In the genomic region with DNA sequence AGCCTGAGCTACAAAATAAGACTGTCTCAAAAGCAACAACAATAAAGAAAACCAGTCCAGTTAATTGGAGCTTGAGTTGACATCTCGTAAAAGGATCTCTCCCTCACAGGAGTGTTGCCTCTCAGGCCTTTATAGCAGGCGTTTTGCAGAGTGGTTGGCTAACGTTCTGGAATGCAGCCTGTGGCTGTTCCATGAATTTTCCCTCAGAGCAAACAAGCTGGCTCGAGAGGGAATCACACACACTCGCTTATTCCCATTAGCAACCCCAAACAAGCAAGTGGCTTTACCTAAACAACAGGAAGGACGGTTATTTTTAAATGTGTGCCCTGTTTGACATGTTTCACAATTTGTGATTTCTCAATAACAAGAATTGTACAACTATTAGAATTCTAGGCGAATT, we compare ENCODE assay signal across 9 mouse cellular contexts. TPM values are rescaled to one million over a fixed set of nuclear protein-coding genes. Genes with fewer than 3 reads are reported as not detected.
DNase-seq lines count a peak whose midpoint lies in the region; ATAC-seq and TF ChIP-seq lines count a peak whose summit lies in the region.
"Had no signal": no experiment of that assay in that cellular context is flagged by ENCODE, and none has a peak within 500 bp of the region (broad histone marks: within the 10 kb centered on the region; RNA-seq: fewer than 3 reads in every experiment).

No protein-coding gene starts in this region.

- no peak for TF ChIP-seq CTCF in gastrocnemius, adult 2 months (IDR thresholded peaks at IDR 0.05)

- no peaks in the 10 kb centered on the region for H3K9me3 ChIP-seq in limb, embryonic 14.5 days (ENCODE audit: control insufficient read depth, low read length)
- H3K9me3 ChIP-seq in limb, embryonic 10.5 days (replicated peaks), result no peaks in the 10 kb centered on the region
- no peaks in the 10 kb centered on the region for H3K9me3 ChIP-seq in forebrain, embryonic 10.5 days

- peaks cover 10% of the 10 kb centered on the region for H3K4me1 ChIP-seq in limb, embryonic 14.5 days (ENCODE audit: control insufficient read depth, insufficient read depth, low read length)
- 0 out of 2 replicates have a peak, but pooled peaks cover 3% of the 10 kb centered on the region for H3K4me1 ChIP-seq in limb, embryonic 10.5 days
- peaks cover 18% of the 10 kb centered on the region for H3K4me1 ChIP-seq in forebrain, embryonic 10.5 days

- WGBS in limb, embryonic 14.5 days, result 19% methylated on average over 7 of the region's 7 CpGs
- WGBS in limb, embryonic 10.5 days, result 43% methylated on average over 7 of the region's 7 CpGs
- WGBS in forebrain, embryonic 10.5 days, result 59% methylated on average over 7 of the region's 7 CpGs

- no peak overlapping the region for H3K27ac ChIP-seq in limb, embryonic 14.5 days (replicated peaks; ENCODE audit: low read depth, low read length)
- H3K27ac ChIP-seq in limb, embryonic 10.5 days, result no peak overlapping the region
- peak overlapping the region; percentile 82 for H3K27ac ChIP-seq in gastrocnemius, adult 2 months
- H3K27ac ChIP-seq in forebrain, embryonic 10.5 days, result no peak overlapping the region

- H3K27me3 ChIP-seq in limb, embryonic 14.5 days (ENCODE audit: control insufficient read depth, insufficient read depth, low read length), result no peaks in the 10 kb centered on the region
- no peaks in the 10 kb centered on the region for H3K27me3 ChIP-seq in limb, embryonic 10.5 days (ENCODE audit: low read depth, poor library complexity, severe bottlenecking)
- no peaks in the 10 kb centered on the region for H3K27me3 ChIP-seq in forebrain, embryonic 10.5 days (ENCODE audit: poor library complexity, severe bottlenecking)

- H3K9ac ChIP-seq in limb, embryonic 14.5 days (ENCODE audit: low read depth, low read length, severe bottlenecking), result no peak overlapping the region

- no peak for DNase-seq in limb, embryonic 14.5 days (ENCODE audit: low spot score)
- DNase-seq in limb, embryonic 10.5 days (ENCODE audit: low spot score), result no peak
- peak; percentile 33 for DNase-seq in gastrocnemius, adult 2 months
- peak; percentile 12 to 30 for DNase-seq in kidney, adult 8-10 months
- no peak for DNase-seq in T-cell, adult 2 months (ENCODE audit: low spot score)
- DNase-seq in forebrain, embryonic 10.5 days (ENCODE audit: extremely low spot score, low spot score), result no peak
- DNase-seq in left cerebral cortex, postnatal 36 days (ENCODE audit: low spot score in 2 of 2), result no peak
- DNase-seq: right cerebral cortex, postnatal 14 days had no signal

- no peak overlapping the region for H3K4me2 ChIP-seq in limb, embryonic 14.5 days (replicated peaks; ENCODE audit: low read depth, low read length, severe bottlenecking)

- intact Hi-C loops in gastrocnemius, adult 2 months (cut with DNase I), result no loop called here
- intact Hi-C loops in left cerebral cortex, postnatal 36 days (cut with DNase I), result no loop called here

- 0 out of 2 replicates have a peak, but pooled peaks have one; percentile 44 for ATAC-seq in limb, embryonic 14.5 days (ENCODE audit: low FRiP score, low read depth)
- ATAC-seq in megakaryocyte, adult 5-6 weeks (ENCODE audit: poor library complexity, severe bottlenecking), result peak; percentile 34

- no peak overlapping the region for H3K4me3 ChIP-seq in limb, embryonic 14.5 days (replicated peaks; ENCODE audit: low read length)
- H3K4me3 ChIP-seq in limb, embryonic 10.5 days, result no peak overlapping the region
- no peak overlapping the region for H3K4me3 ChIP-seq in gastrocnemius, adult 2 months
- H3K4me3 ChIP-seq in forebrain, embryonic 10.5 days, result no peak overlapping the region

- TF ChIP-seq POLR2A in limb, embryonic 14.5 days (IDR thresholded peaks at IDR 0.05; ENCODE audit: borderline replicate concordance, extremely low read depth, insufficient read depth, insufficient read length), result no peak

- H3K36me3 ChIP-seq in limb, embryonic 14.5 days (ENCODE audit: control insufficient read depth, insufficient read depth, low read length), result no peaks in the 10 kb centered on the region
- no peaks in the 10 kb centered on the region for H3K36me3 ChIP-seq in limb, embryonic 10.5 days
- H3K36me3 ChIP-seq in forebrain, embryonic 10.5 days (replicated peaks), result no peaks in the 10 kb centered on the region

RNA-seq across cellular contexts. Expression of a gene that starts 59.2 kb away (rescaled TPM):
- 24.5 and 24.7 TPM in 2 replicates for polyA plus RNA-seq in limb, embryonic 14.5 days (2012; rRNA removed)
- polyA plus RNA-seq in limb, embryonic 14.5 days (2014; fragmentation: Nextera tagmentation; extraction: Ambion mirVana), result 79.1 and 86.4 TPM in 2 replicates
- polyA plus RNA-seq in limb, embryonic 10.5 days (2016; fragmentation: Nextera tagmentation; extraction: Ambion mirVana), result 19.4 and 19.6 TPM in 2 replicates
- 10 to 100 TPM; 23.9 to 34.5 TPM for total RNA-seq in gastrocnemius, adult 2 months (2021)
- total RNA-seq in megakaryocyte, adult 5-6 weeks (2015), result 160 and 180 TPM in 2 replicates
- total RNA-seq in megakaryocyte, adult 5-6 weeks (2017), result 192 and 198 TPM in 2 replicates
- polyA plus RNA-seq in forebrain, embryonic 10.5 days (2016; fragmentation: Nextera tagmentation; extraction: Ambion mirVana), result 42.6 and 43.6 TPM in 2 replicates
- 10 to 100 TPM; 60.3 to 62.3 TPM for total RNA-seq in left cerebral cortex, postnatal 36 days (2021)

Comparison
In these comparisons a context has a peak if more than half of its experiments do, and no peak if none do; other contexts are left out.
1. DNase-seq: peak in gastrocnemius, adult 2 months (single experiment) and kidney, adult 8-10 months (2 of 2); none in limb, embryonic 14.5 days (single experiment), limb, embryonic 10.5 days (single experiment), T-cell, adult 2 months (single experiment), forebrain, embryonic 10.5 days (single experiment) and left cerebral cortex, postnatal 36 days (0 of 2).